17 mouse cellular contexts compared by ENCODE assay signal in the genomic region with DNA sequence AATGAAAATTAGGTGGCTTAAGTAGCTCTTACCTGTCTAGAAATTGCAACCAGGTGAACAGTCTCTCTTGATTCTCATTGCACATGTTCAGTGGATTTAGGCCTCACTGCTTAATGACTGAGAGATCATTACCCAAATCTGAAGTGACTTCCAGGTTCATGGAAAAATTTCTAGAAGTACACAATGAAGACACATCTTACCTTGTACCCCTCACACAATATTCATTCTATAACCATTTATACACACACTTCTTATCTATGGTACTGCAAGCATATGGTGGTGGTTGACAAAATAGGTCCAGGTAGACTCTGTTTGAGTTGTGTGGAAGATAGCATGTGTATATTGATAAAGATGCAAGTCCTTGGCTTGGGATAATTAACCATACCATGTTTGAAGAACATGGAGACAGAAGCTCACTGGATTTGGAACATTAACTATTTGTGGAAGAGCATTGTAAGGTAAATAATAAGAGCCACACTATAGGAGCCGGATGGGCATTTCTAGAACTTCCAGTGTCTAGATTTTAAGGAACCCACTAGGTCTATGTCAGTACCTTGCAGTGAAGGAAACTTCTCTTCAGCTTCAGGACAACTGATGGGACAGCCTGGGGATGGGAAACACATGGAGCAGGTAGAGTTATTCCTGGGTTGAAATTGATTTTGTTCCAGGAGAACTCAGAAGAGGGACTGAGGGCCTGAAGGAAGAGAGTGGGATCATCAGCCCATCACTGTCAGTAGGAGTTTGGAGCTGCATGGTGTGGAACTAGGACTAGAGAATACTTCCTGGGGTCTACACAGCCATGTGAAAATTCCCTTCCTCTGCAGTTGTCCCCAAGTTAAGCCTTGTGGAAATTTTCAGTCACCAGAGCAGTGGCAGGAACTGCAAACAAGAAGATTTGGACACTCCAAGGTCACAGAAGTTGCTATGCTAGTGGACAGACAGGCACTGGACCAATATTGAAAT. TPM values are rescaled to one million over a fixed set of nuclear protein-coding genes. Genes with fewer than 3 reads are reported as not detected.
A peak's percentile ranks its signal among the peaks of the same experiment; 100 is the strongest.
DNase-seq lines count a peak whose midpoint lies in the region; ATAC-seq lines count a peak whose summit lies in the region.
"Had no signal": no experiment of that assay in that cellular context is flagged by ENCODE, and none has a peak within 500 bp of the region (broad histone marks: within the 10 kb centered on the region; RNA-seq: fewer than 3 reads in every experiment).

No protein-coding gene starts in this region.

- H3K4me3 ChIP-seq in heart, embryonic 11.5 days (ENCODE audit: low read depth, low read length), result no peak overlapping the region
- no peak overlapping the region for H3K4me3 ChIP-seq in kidney, embryonic 16.5 days (ENCODE audit: low read length)
- H3K4me3 ChIP-seq: left cerebral cortex, adult 2 months; myocyte had no signal

- intact Hi-C loops in heart, postnatal 36 days (cut with DNase I), result loop anchor here (5.0 kb wide), 1 partner anchor 69 kb away; no protein-coding TSS in a partner anchor

- H3K36me3 ChIP-seq in heart, embryonic 11.5 days (ENCODE audit: control insufficient read depth, insufficient read depth, low read length), result no peaks in the 10 kb centered on the region
- no peaks in the 10 kb centered on the region for H3K36me3 ChIP-seq in kidney, embryonic 16.5 days (ENCODE audit: insufficient read depth, low read length)

- H3K9ac ChIP-seq in heart, embryonic 11.5 days (ENCODE audit: low read depth, low read length), result no peak overlapping the region
- no peak overlapping the region for H3K9ac ChIP-seq in kidney, embryonic 16.5 days (replicated peaks; ENCODE audit: low read length)

- DNase-seq in heart, postnatal 36 days, result no peak
- no peak for DNase-seq in kidney, postnatal 4 days
- DNase-seq in cerebellum, postnatal 10 days, result no peak
- no peak for DNase-seq in urinary bladder, adult 2 months (ENCODE audit: low spot score)
- DNase-seq: B cell, adult 2 months; cerebellum, postnatal 36 days; gastrocnemius, postnatal 25 days; kidney, adult 9 months; lung, postnatal 36 days; thymus, adult 18-20 months had no signal

- no peak overlapping the region for H3K27ac ChIP-seq in heart, embryonic 11.5 days (ENCODE audit: low read depth, low read length)
- H3K27ac ChIP-seq in kidney, embryonic 16.5 days (ENCODE audit: low read length), result no peak overlapping the region
- H3K27ac ChIP-seq: left cerebral cortex, adult 2 months had no signal

- no peaks in the 10 kb centered on the region for H3K4me1 ChIP-seq in heart, embryonic 11.5 days (ENCODE audit: control insufficient read depth, insufficient read depth, low read length)
- H3K4me1 ChIP-seq in kidney, embryonic 16.5 days (ENCODE audit: insufficient read depth, low read length), result no peaks in the 10 kb centered on the region

- 47% methylated on average over 1 of the region's 1 CpGs for WGBS in heart, embryonic 11.5 days (ENCODE audit: insufficient replicate concordance)
- WGBS in kidney, embryonic 16.5 days, result 68% methylated on average over 1 of the region's 1 CpGs

- H3K9me3 ChIP-seq in heart, embryonic 11.5 days (replicated peaks; ENCODE audit: control insufficient read depth, low read length), result peaks cover 8% of the 10 kb centered on the region; the same call in 1 of the 2 replicates
- peaks cover 16% of the 10 kb centered on the region; the same call in 1 of the 2 replicates for H3K9me3 ChIP-seq in kidney, embryonic 16.5 days (ENCODE audit: low read length)

- no peak overlapping the region for H3K4me2 ChIP-seq in heart, embryonic 11.5 days
- no peak overlapping the region for H3K4me2 ChIP-seq in kidney, embryonic 16.5 days (replicated peaks; ENCODE audit: low read depth, low read length)

- peak; percentile 63; the same call in 1 of the 2 replicates for ATAC-seq in heart, embryonic 11.5 days (replicated peaks; ENCODE audit: insufficient number of reproducible peaks, low FRiP score, low TSS enrichment)
- peak; percentile 67; the same call in 1 of the 2 replicates for ATAC-seq in kidney, embryonic 16.5 days (ENCODE audit: low FRiP score, low TSS enrichment)
- ATAC-seq in CD4-positive, CD25-positive, alpha-beta regulatory T cell, adult 4 months, result peak; percentile 26
- ATAC-seq in inflammation-experienced regulatory T-cells, adult 6 months, result peak; percentile 32

- H3K27me3 ChIP-seq in heart, embryonic 11.5 days (ENCODE audit: control insufficient read depth, insufficient read depth, low read length), result no peaks in the 10 kb centered on the region
- H3K27me3 ChIP-seq in kidney, embryonic 16.5 days (ENCODE audit: insufficient read depth, low read length), result no peaks in the 10 kb centered on the region

RNA-seq across cellular contexts. Expression of a gene that starts 33.7 kb away (rescaled TPM):
- 0.07 and 0.19 TPM in 2 replicates for polyA plus RNA-seq in heart, embryonic 11.5 days (2014; fragmentation: Nextera tagmentation; extraction: Ambion mirVana)
- under 1 TPM; 0.16 to 0.19 TPM for total RNA-seq in heart, postnatal 36 days (2021)
- 0.30 and 0.36 TPM in 2 replicates for polyA plus RNA-seq in kidney, embryonic 16.5 days (2015; fragmentation: Nextera tagmentation; extraction: Ambion mirVana)
- polyA plus RNA-seq in CD4-positive, CD25-positive, alpha-beta regulatory T cell, adult 4 months (2017; shearing (Covaris generic)), result 1 to 10 TPM in 1 of 2 experiments, under 1 TPM in 1; 0.57 to 1.3 TPM
- 1 to 10 TPM; 1.5 to 4.5 (median 2.3) TPM for polyA plus RNA-seq in inflammation-experienced regulatory T-cells, adult 6 months (2017; shearing (Covaris generic))
- 0.03 and 0.13 TPM in 2 replicates for polyA plus RNA-seq in urinary bladder, adult 2 months (2012; rRNA removed)
- total RNA-seq: gastrocnemius, postnatal 25 days; layer of hippocampus, adult 18-20 months; left cerebral cortex, adult 2 months had no signal

RNA-seq across cellular contexts. Expression of a gene that starts 46.8 kb away (rescaled TPM):
- 0.52 and 0.61 TPM in 2 replicates for polyA plus RNA-seq in heart, embryonic 11.5 days (2014; fragmentation: Nextera tagmentation; extraction: Ambion mirVana)
- total RNA-seq in heart, postnatal 36 days (2021), result under 1 TPM in 1 of 2 experiments, not detected in 1; 0.08 TPM
- polyA plus RNA-seq in kidney, embryonic 16.5 days (2015; fragmentation: Nextera tagmentation; extraction: Ambion mirVana), result 0.35 and 0.46 TPM in 2 replicates
- polyA plus RNA-seq in CD4-positive, CD25-positive, alpha-beta regulatory T cell, adult 4 months (2017; shearing (Covaris generic)), result under 1 TPM; 0.18 to 0.19 TPM
- under 1 TPM in 2 of 3 experiments, not detected in 1; 0.14 to 0.27 TPM for polyA plus RNA-seq in inflammation-experienced regulatory T-cells, adult 6 months (2017; shearing (Covaris generic))
- polyA plus RNA-seq in urinary bladder, adult 2 months (2012; rRNA removed), result 0.21 and 0.29 TPM in 2 replicates
- polyA plus RNA-seq: myocyte had no signal

RNA-seq across cellular contexts. Expression of a gene that starts 55.5 kb away (rescaled TPM):
- polyA plus RNA-seq in heart, embryonic 11.5 days (2014; fragmentation: Nextera tagmentation; extraction: Ambion mirVana), result 5.7 TPM in 2 replicates
- total RNA-seq in heart, postnatal 36 days (2021), result 1 to 10 TPM; 2.8 to 3.6 TPM
- 4.1 and 4.5 TPM in 2 replicates for polyA plus RNA-seq in kidney, embryonic 16.5 days (2015; fragmentation: Nextera tagmentation; extraction: Ambion mirVana)
- under 1 TPM in 1 of 2 experiments, not detected in 1; 0.31 TPM for polyA plus RNA-seq in CD4-positive, CD25-positive, alpha-beta regulatory T cell, adult 4 months (2017; shearing (Covaris generic))
- under 1 TPM in 2 of 3 experiments, not detected in 1; 0.20 to 0.58 TPM for polyA plus RNA-seq in inflammation-experienced regulatory T-cells, adult 6 months (2017; shearing (Covaris generic))
- 2.2 and 2.7 TPM in 2 replicates for polyA plus RNA-seq in urinary bladder, adult 2 months (2012; rRNA removed)
